Mouse (Mus musculus): ENCODE results near the gene Ddx60. TPM values are rescaled to one million over a fixed set of nuclear protein-coding genes. Genes with fewer than 3 reads are reported as not detected.
"Not testable (repeated sequence)": the region's sequence is repeated elsewhere in the genome, so short reads cannot be mapped to it uniquely, and the experiment has no call there.

Ddx60 gene
- polyA plus RNA-seq, 1 experiment from 2014 or later = 1.1 TPM

DNA sequence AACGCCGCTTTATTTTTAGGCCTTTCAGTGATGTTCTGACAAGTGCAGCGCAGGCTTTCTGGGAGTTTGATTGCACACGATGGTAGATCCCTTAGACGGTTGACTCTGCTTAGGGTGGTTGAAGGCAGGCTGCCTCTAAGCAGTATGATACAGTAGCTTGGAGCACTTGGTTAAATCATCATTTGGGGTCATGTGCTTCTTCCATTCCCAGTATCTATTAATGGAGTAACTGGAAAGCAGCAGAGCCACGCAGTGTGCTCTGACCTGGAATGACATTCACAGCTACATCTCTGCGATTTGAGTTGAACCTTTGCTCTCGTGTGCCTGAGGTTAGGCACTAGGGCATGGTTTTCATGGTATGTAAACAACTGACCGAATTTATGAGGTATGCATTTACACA lies 13.9 kb upstream of the Ddx60 start:
- Histone ChIP-seq H3K4me2 (ENCODE audit: low read depth, low read length) (no peak overlapping the region), H3K27me3 (replicated peaks; ENCODE audit: control insufficient read depth, insufficient read depth, low read length) (no peaks in the 10 kb centered on the region), H3K36me3 (ENCODE audit: control insufficient read depth, insufficient read depth, low read length) (no peaks in the 10 kb centered on the region), H3K9ac (ENCODE audit: low read depth, low read length) (no peak overlapping the region), H3K27ac (ENCODE audit: low read length) (no peak overlapping the region), H3K4me3 (ENCODE audit: low read length) (no peak overlapping the region), H3K4me1 (ENCODE audit: control insufficient read depth, insufficient read depth, low read length) (no peaks in the 10 kb centered on the region), H3K9me3 (ENCODE audit: control insufficient read depth, low read length) (no peaks in the 10 kb centered on the region)
- no peak for ATAC-seq
- WGBS = 65% methylated on average over 9 of the region's 9 CpGs

DNA sequence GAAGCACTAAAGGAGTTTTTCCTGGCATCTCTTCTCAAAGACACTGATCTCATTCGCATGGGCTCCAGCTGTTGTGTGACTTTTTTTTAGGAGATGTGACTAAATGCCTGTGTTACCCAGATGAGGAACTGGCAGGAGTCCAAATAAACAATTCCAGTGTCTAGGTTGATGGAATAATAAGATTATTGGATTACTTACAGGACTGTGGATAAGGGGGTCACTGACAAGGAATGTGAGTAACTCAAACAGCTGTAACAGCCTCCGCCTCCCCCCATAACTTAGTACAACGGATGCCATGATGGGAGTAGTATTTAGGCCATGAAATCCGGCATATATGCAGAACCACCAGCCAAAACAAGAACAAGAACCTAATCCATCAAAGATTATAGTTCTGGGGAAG lies 10.6 kb upstream of the Ddx60 start:
- H3K4me1 ChIP-seq (ENCODE audit: control insufficient read depth, insufficient read depth, low read length) = no peaks in the 10 kb centered on the region
- H3K36me3 ChIP-seq (ENCODE audit: control insufficient read depth, insufficient read depth, low read length) = no peaks in the 10 kb centered on the region
- no peak overlapping the region for H3K4me2 ChIP-seq (ENCODE audit: low read depth, low read length)
- H3K9me3 ChIP-seq (ENCODE audit: control insufficient read depth, low read length) = no peaks in the 10 kb centered on the region
- no peaks in the 10 kb centered on the region for H3K27me3 ChIP-seq (replicated peaks; ENCODE audit: control insufficient read depth, insufficient read depth, low read length)
- H3K9ac ChIP-seq (ENCODE audit: low read depth, low read length) = no peak overlapping the region
- no peak for ATAC-seq
- H3K4me3 ChIP-seq (ENCODE audit: low read length) = no peak overlapping the region
- WGBS = 69% methylated on average over 4 of the region's 4 CpGs
- H3K27ac ChIP-seq (ENCODE audit: low read length) = no peak overlapping the region

DNA sequence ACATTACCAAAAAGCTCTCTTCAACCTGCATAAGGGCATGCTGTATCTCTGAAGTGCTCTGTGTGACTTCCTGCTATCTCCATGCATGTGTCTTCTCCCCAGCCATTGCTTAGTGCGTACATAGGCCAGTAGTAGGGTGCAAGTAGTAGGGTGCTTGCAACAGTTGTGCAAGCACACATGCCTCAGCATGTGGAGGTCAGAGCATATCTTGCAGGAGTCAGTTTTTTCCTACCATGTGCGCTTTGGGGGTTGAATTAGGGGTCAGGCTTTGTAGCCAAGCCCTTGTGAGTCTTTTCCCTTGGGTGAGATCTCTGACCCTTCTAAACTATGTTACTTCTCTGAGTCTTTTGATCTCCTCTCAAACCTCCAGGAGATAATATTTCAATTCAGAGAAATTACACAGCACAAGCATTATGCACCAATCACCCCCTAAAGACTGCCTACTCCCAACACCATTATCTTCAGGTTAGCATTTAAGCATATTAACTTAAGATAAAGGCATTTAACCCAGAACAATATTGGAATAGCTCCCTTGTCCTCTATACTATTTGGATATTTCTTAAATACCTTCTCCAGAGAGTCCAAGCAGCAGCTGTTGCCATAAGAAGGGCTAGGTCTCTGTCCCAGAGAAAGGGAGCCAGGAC lies 8.6 kb upstream of the Ddx60 start:
- H3K36me3 ChIP-seq (ENCODE audit: control insufficient read depth, insufficient read depth, low read length) = no peaks in the 10 kb centered on the region
- WGBS = 91% methylated on average over 2 of the region's 2 CpGs
- no peaks in the 10 kb centered on the region for H3K4me1 ChIP-seq (ENCODE audit: control insufficient read depth, insufficient read depth, low read length)
- H3K27ac ChIP-seq (ENCODE audit: low read length) = no peak overlapping the region
- no peak overlapping the region for H3K9ac ChIP-seq (ENCODE audit: low read depth, low read length)
- H3K9me3 ChIP-seq (ENCODE audit: control insufficient read depth, low read length) = no peaks in the 10 kb centered on the region
- no peak overlapping the region for H3K4me2 ChIP-seq (ENCODE audit: low read depth, low read length)
- no peak overlapping the region for H3K4me3 ChIP-seq (ENCODE audit: low read length)
- ATAC-seq = no peak
- no peaks in the 10 kb centered on the region for H3K27me3 ChIP-seq (replicated peaks; ENCODE audit: control insufficient read depth, insufficient read depth, low read length)

DNA sequence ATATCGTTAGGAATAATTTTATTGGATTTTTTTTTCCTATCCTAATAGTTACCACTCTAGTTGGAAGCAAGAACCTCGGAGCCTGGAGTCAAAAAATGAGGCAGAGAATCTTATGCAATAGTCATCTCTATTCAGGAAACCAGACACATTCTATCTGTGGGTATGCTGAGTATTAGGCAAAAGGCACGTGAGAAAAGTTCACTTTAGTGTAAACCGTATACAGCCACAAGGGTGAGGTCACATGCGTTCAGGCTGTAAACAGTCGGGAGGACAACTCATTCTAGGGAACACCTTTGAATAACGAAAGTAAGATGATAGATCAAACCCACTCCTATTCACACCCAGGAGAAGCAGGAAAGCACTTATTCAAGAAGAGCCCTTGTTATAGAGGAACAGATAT lies 7.5 kb upstream of the Ddx60 start:
- no peak for ATAC-seq
- no peaks in the 10 kb centered on the region for H3K36me3 ChIP-seq (ENCODE audit: control insufficient read depth, insufficient read depth, low read length)
- no peak overlapping the region for H3K4me3 ChIP-seq (ENCODE audit: low read length)
- no peak overlapping the region for H3K4me2 ChIP-seq (ENCODE audit: low read depth, low read length)
- H3K9ac ChIP-seq (ENCODE audit: low read depth, low read length) = no peak overlapping the region
- no peak overlapping the region for H3K27ac ChIP-seq (ENCODE audit: low read length)
- 58% methylated on average over 7 of the region's 7 CpGs for WGBS
- H3K27me3 ChIP-seq (replicated peaks; ENCODE audit: control insufficient read depth, insufficient read depth, low read length) = no peaks in the 10 kb centered on the region
- 0 out of 2 replicates have a peak, but pooled peaks cover 2% of the 10 kb centered on the region for H3K4me1 ChIP-seq (ENCODE audit: control insufficient read depth, insufficient read depth, low read length)
- H3K9me3 ChIP-seq (ENCODE audit: control insufficient read depth, low read length) = no peaks in the 10 kb centered on the region

DNA sequence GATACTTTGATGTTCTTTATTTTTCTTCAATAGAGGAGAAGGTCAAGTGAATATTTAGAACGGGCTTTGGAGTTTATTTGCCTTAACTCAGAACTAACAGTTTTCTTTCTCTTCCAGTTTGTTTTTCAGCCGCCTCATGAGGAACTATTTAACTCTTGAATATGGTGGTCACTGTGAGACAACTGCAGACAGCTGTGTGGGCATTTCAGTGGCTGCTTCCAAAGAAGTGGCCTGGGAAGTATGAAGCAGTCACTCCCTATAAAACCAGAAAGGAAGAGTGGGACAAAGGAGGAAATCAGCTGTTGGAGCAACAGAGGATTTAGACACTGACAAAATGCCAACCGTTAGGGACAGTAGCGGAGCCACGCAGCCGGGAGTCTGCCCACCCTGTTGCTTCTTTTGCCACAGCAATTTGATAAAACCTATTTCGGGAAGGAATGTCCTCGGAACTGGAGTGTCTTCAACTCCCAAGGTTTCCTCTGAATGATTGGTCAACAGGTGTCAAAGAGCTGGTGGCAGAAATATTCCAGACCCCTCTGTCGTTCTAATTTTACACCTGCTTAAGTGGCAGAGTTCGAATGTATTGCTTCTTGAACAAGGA lies 6.3 kb upstream of the Ddx60 start:
- H3K9ac ChIP-seq (ENCODE audit: low read depth, low read length) = no peak overlapping the region
- no peaks in the 10 kb centered on the region for H3K36me3 ChIP-seq (ENCODE audit: control insufficient read depth, insufficient read depth, low read length)
- 0 out of 2 replicates have a peak, but pooled peaks cover 2% of the 10 kb centered on the region for H3K4me1 ChIP-seq (ENCODE audit: control insufficient read depth, insufficient read depth, low read length)
- H3K27ac ChIP-seq (ENCODE audit: low read length) = no peak overlapping the region
- H3K4me2 ChIP-seq (ENCODE audit: low read depth, low read length) = no peak overlapping the region
- H3K9me3 ChIP-seq (ENCODE audit: control insufficient read depth, low read length) = no peaks in the 10 kb centered on the region
- ATAC-seq = no peak
- WGBS = 72% methylated on average over 10 of the region's 10 CpGs
- H3K4me3 ChIP-seq (ENCODE audit: low read length) = no peak overlapping the region
- H3K27me3 ChIP-seq (replicated peaks; ENCODE audit: control insufficient read depth, insufficient read depth, low read length) = no peaks in the 10 kb centered on the region

DNA sequence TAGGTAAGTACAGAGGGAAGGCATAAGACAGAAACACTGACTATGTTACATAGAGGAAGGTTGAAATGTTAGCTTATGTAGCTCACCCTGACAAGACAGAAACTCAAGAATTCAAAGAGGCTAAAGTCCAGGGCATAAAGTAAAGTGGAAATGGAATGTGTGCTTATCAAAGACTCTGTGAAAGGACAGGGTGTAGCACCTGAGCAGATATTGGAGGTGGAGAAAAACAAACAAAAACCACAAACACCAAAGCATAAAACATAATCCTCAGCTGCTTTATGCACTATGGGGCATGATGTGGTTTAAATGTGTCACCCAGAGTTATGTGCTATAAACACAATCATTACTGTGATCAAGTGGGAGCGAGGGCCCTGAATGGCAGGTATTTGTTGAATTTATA lies 3.4 kb upstream of the Ddx60 start:
- H3K27ac ChIP-seq (ENCODE audit: low read length) = no peak overlapping the region
- peak; percentile 75 for ATAC-seq
- no peak overlapping the region for H3K4me2 ChIP-seq (ENCODE audit: low read depth, low read length)
- no peak overlapping the region for H3K4me3 ChIP-seq (ENCODE audit: low read length)
- H3K36me3 ChIP-seq (ENCODE audit: control insufficient read depth, insufficient read depth, low read length) = no peaks in the 10 kb centered on the region
- H3K9me3 ChIP-seq (ENCODE audit: control insufficient read depth, low read length) = no peaks in the 10 kb centered on the region
- H3K9ac ChIP-seq (ENCODE audit: low read depth, low read length) = no peak overlapping the region
- WGBS = 72% methylated on average over 1 of the region's 1 CpGs
- H3K4me1 ChIP-seq (ENCODE audit: control insufficient read depth, insufficient read depth, low read length) = 0 out of 2 replicates have a peak, but pooled peaks cover 2% of the 10 kb centered on the region
- H3K27me3 ChIP-seq (replicated peaks; ENCODE audit: control insufficient read depth, insufficient read depth, low read length) = no peaks in the 10 kb centered on the region

DNA sequence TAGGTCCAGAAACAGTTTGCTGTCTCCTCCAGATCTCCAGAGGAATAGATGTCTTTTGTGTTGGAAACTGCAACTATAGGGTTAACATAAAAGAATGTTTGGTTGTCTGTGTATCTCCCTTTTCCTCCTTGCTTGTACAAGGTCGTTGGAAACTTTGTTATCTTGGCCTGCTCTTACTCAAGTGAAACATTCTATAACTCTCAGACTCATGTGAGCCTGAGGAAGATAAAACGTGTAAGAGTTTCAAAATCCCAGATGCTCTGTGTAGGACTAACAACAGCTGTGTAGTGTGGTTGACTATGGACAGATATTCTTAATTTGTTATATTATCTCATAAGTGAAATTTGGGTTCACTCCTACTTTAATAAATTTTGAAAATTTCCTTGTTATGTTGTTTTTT lies 5.4 kb downstream of the Ddx60 start:
- H3K36me3 ChIP-seq (ENCODE audit: control insufficient read depth, insufficient read depth, low read length) = no peaks in the 10 kb centered on the region
- no peaks in the 10 kb centered on the region for H3K4me1 ChIP-seq (ENCODE audit: control insufficient read depth, insufficient read depth, low read length)
- H3K4me2 ChIP-seq (ENCODE audit: low read depth, low read length) = no peak overlapping the region
- ATAC-seq = no peak
- H3K9ac ChIP-seq (ENCODE audit: low read depth, low read length) = no peak overlapping the region
- WGBS = 8% methylated on average over 2 of the region's 2 CpGs
- H3K27ac ChIP-seq (ENCODE audit: low read length) = no peak overlapping the region
- no peaks in the 10 kb centered on the region for H3K27me3 ChIP-seq (replicated peaks; ENCODE audit: control insufficient read depth, insufficient read depth, low read length)
- H3K9me3 ChIP-seq (ENCODE audit: control insufficient read depth, low read length) = no peaks in the 10 kb centered on the region
- no peak overlapping the region for H3K4me3 ChIP-seq (ENCODE audit: low read length)

DNA sequence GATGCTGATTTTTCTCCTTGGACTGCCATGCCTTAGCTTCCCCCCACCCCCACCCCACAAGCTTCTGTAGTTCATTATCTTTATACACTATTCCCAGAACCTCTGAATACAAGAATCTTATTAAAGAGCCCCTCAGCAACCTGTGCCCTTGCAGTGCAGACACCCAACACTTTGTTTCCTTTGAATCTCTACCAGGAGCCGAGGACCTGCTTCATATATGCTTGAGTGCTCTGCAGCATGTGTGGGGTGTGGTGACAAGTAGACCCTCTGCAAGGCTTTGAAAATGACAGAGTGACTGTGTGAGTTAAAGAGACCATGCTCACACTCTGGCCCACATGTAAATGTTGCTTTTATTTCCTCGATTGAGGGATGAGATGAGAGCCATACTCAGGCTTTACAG lies 9.7 kb downstream of the Ddx60 start:
- H3K4me1 ChIP-seq (ENCODE audit: control insufficient read depth, insufficient read depth, low read length) = no peaks in the 10 kb centered on the region
- 69% methylated on average over 2 of the region's 2 CpGs for WGBS
- no peaks in the 10 kb centered on the region for H3K9me3 ChIP-seq (ENCODE audit: control insufficient read depth, low read length)
- H3K4me2 ChIP-seq (ENCODE audit: low read depth, low read length) = no peak overlapping the region
- H3K27me3 ChIP-seq (replicated peaks; ENCODE audit: control insufficient read depth, insufficient read depth, low read length) = no peaks in the 10 kb centered on the region
- no peak overlapping the region for H3K4me3 ChIP-seq (ENCODE audit: low read length)
- no peak overlapping the region for H3K27ac ChIP-seq (ENCODE audit: low read length)
- H3K36me3 ChIP-seq (ENCODE audit: control insufficient read depth, insufficient read depth, low read length) = no peaks in the 10 kb centered on the region
- no peak overlapping the region for H3K9ac ChIP-seq (ENCODE audit: low read depth, low read length)
- no peak for ATAC-seq

DNA sequence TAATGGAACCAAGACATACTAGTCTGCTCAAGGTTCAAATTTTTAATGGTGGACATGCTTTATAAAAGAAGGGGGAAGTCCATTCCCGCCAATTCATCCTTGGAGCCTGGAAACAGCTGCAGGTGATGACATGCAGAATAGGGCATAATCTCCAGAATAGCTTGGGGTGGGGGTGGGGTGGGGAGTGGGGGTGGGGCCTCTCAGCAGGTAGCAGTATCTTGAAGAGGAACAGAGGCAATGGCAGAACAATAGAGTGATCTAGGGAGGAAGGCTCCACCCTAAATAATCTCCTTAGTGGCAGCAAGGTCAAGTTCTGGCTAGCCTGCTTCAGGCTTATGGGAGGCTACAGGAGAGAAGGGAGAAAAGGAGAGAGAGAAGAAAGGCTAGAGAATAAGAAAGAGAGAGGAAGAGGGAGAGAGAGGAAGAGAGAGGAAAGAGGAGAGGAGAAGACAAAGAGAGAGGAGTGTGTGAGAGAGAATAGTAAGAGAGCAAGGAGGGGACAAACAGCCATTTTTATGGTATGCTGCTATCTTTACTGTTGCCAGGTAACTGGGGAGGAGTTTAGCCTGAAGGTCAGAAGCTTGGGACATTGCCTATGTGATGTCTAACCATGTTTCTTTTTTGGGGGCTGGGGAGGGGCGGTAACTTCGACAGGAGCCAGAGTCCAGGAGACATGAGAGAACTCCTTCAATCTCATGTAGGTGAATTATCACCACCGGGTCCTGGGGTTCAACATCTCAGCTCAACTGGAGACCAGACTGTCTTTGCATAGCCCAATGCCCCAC lies 36.9 kb downstream of the Ddx60 start:
- not testable (repeated sequence) for H3K27ac ChIP-seq (ENCODE audit: low read length); H3K4me1 ChIP-seq (ENCODE audit: control insufficient read depth, insufficient read depth, low read length); H3K4me2 ChIP-seq (ENCODE audit: low read depth, low read length); H3K9me3 ChIP-seq (ENCODE audit: control insufficient read depth, low read length); ATAC-seq; H3K4me3 ChIP-seq (ENCODE audit: low read length); H3K9ac ChIP-seq (ENCODE audit: low read depth, low read length); H3K27me3 ChIP-seq (replicated peaks; ENCODE audit: control insufficient read depth, insufficient read depth, low read length); H3K36me3 ChIP-seq (ENCODE audit: control insufficient read depth, insufficient read depth, low read length)
- 74% methylated on average over 4 of the region's 4 CpGs for WGBS
